Comparison of ENCODE assay signal across 10 mouse cellular contexts in the genomic region with DNA sequence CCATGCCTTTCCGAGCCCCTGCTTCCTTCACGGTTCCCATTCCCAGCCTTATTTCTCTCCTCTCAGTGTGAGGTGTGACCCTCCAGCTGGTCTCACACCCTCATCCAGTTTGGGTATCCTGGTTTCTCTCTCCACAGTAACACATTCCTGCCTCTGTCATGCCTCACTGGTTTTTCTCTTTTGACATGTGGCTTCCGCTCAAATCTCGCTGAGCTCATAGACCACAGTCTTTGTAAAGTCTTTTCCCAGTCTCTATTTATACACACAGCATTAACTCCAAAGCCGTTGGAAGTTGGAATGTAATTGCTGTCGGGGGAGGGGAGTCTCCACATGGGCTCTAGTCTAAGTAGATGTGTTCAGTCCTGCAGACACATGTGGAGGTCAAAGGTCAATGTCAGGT.
A peak's percentile ranks its signal among the peaks of the same experiment; 100 is the strongest.
DNase-seq lines count a peak whose midpoint lies in the region; ATAC-seq and TF ChIP-seq lines count a peak whose summit lies in the region.
"Had no signal": no experiment of that assay in that cellular context is flagged by ENCODE, and none has a peak within 500 bp of the region (broad histone marks: within the 10 kb centered on the region; RNA-seq: fewer than 3 reads in every experiment).

No protein-coding gene starts in this region.

- H3K4me3 ChIP-seq in heart, embryonic 12.5 days = no peak overlapping the region
- no peak overlapping the region for H3K4me3 ChIP-seq in testis, adult 2 months (ENCODE audit: control insufficient read depth, low read depth, low read length)
- no peak overlapping the region for H3K4me3 ChIP-seq in limb, embryonic 13.5 days

- no peak for DNase-seq in heart, postnatal 4 days
- DNase-seq in testis, postnatal 10 days (ENCODE audit: low spot score) = no peak
- DNase-seq in adrenal gland, postnatal 14 days = no peak
- DNase-seq in thymus, postnatal 25 days = no peak
- DNase-seq: adrenal gland, postnatal 25 days; spleen, adult 18-20 months had no signal

- peak overlapping the region; percentile 28; the same call in 1 of the 2 replicates for H3K27ac ChIP-seq in heart, embryonic 12.5 days (ENCODE audit: poor library complexity, severe bottlenecking)
- peak overlapping the region; percentile 16; the same call in 1 of the 2 replicates for H3K27ac ChIP-seq in testis, adult 2 months (ENCODE audit: control insufficient read depth, insufficient read depth, low read depth, low read length)
- H3K27ac ChIP-seq in limb, embryonic 13.5 days = no peak overlapping the region

- TF ChIP-seq POLR2A in testis, adult 2 months (IDR thresholded peaks at IDR 0.05; ENCODE audit: control insufficient read depth, low read depth, low read length) = no peak

- WGBS in heart, embryonic 12.5 days = 42% methylated on average over 6 of the region's 6 CpGs
- 39% methylated on average over 6 of the region's 6 CpGs for WGBS in limb, embryonic 13.5 days

- H3K4me1 ChIP-seq in heart, embryonic 12.5 days (replicated peaks) = peaks cover 9% of the 10 kb centered on the region
- H3K4me1 ChIP-seq in testis, adult 2 months (ENCODE audit: control insufficient read depth, insufficient read depth, low read length) = peaks cover 14% of the 10 kb centered on the region
- H3K4me1 ChIP-seq in limb, embryonic 13.5 days = peaks cover 9% of the 10 kb centered on the region; the same call in 1 of the 2 replicates

- ATAC-seq in heart, embryonic 12.5 days (ENCODE audit: insufficient number of reproducible peaks, low FRiP score) = 0 out of 2 replicates have a peak, but pooled peaks have one; percentile 45
- ATAC-seq in limb, embryonic 13.5 days (ENCODE audit: low FRiP score, low read depth) = peak; percentile 67; the same call in 1 of the 2 replicates
- ATAC-seq in inflammation-experienced regulatory T-cells, adult 6 months = no peak

- no peak for TF ChIP-seq CTCF in testis, adult 2 months (IDR thresholded peaks at IDR 0.05; ENCODE audit: control insufficient read depth, insufficient read depth, insufficient replicate concordance, low read depth, low read length)

- no peak overlapping the region for H3K9ac ChIP-seq in heart, embryonic 12.5 days
- H3K9ac ChIP-seq in limb, embryonic 13.5 days = no peak overlapping the region

- H3K4me2 ChIP-seq in heart, embryonic 12.5 days = no peak overlapping the region
- H3K4me2 ChIP-seq in limb, embryonic 13.5 days (replicated peaks) = no peak overlapping the region

- H3K27me3 ChIP-seq in heart, embryonic 12.5 days (replicated peaks) = no peaks in the 10 kb centered on the region
- no peaks in the 10 kb centered on the region for H3K27me3 ChIP-seq in testis, adult 2 months (ENCODE audit: control insufficient read depth, insufficient read depth, low read length)
- no peaks in the 10 kb centered on the region for H3K27me3 ChIP-seq in limb, embryonic 13.5 days

- H3K36me3 ChIP-seq in heart, embryonic 12.5 days = no peaks in the 10 kb centered on the region
- H3K36me3 ChIP-seq in testis, adult 2 months (ENCODE audit: control insufficient read depth, insufficient read depth, low read length) = no peaks in the 10 kb centered on the region
- H3K36me3 ChIP-seq in limb, embryonic 13.5 days = no peaks in the 10 kb centered on the region

- no peaks in the 10 kb centered on the region for H3K9me3 ChIP-seq in heart, embryonic 12.5 days (replicated peaks)
- H3K9me3 ChIP-seq in limb, embryonic 13.5 days = no peaks in the 10 kb centered on the region
